Mouse (Mus musculus) adrenal gland, adult 2 months (tissue): Measurements from ENCODE around the gene Fkbp6. TPM values are rescaled to one million over a fixed set of nuclear protein-coding genes. Genes with fewer than 3 reads are reported as not detected.

Source experiments
- microRNA-seq, 2 experiments: library from miRNA; unstranded; fragments of <30 nt; microRNA quantifications; one replicate each; pipeline ENCODE4 v1.2.0; 2021
- polyA plus RNA-seq: library from polyadenylated mRNA; depleted of rRNA; stranded (reverse); fragments of >200 nt; gene quantifications from 2 replicates; pipeline ENCODE4 v1.2.3, GENCODE M21; 2012; rRNA removed
- total RNA-seq, 2 experiments: library from RNA; stranded (reverse); gene quantifications; 2 replicates each; pipeline ENCODE4 v1.2.3; 2021

The Fkbp6 gene
- total and polyA plus RNA-seq, 3 experiments = not detected

Small RNA genes lying within 50 kb of the gene (microRNA-seq; reads per million reads assigned to microRNA genes)
- 0.41 to 0.66 reads per million in 2 experiments for gene Mir7033

Other genes with a start within 250 kb of the Fkbp6 start
- 10 to 100 TPM; 22.7 to 35.9 TPM for gene Tbl2, start 200.4 kb downstream of the Fkbp6 start, total RNA-seq
- gene Tbl2, start 200.4 kb downstream of the Fkbp6 start, polyA plus RNA-seq = 8.7 and 9.2 TPM in 2 replicates
- gene Bcl7b, start 181.8 kb downstream of the Fkbp6 start, total RNA-seq = 10 to 100 TPM; 77.9 to 95.3 TPM
- gene Bcl7b, start 181.8 kb downstream of the Fkbp6 start, polyA plus RNA-seq = 52.4 and 79.9 TPM in 2 replicates
- gene Baz1b, start 162.8 kb downstream of the Fkbp6 start, total RNA-seq = 10 to 100 TPM; 70.8 to 78.3 TPM
- gene Baz1b, start 162.8 kb downstream of the Fkbp6 start, polyA plus RNA-seq = 26.8 and 30.8 TPM in 2 replicates
- 10 to 100 TPM in 1 of 2 experiments, 1 to 10 TPM in 1; 2.0 to 10.6 TPM for gene Fzd9, start 98.8 kb downstream of the Fkbp6 start, total RNA-seq
- gene Fzd9, start 98.8 kb downstream of the Fkbp6 start, polyA plus RNA-seq = 9.6 and 14.0 TPM in 2 replicates
- gene Trim50, start 3.3 kb upstream of the Fkbp6 start, total RNA-seq = not detected
- 0.09 TPM in 1 of 2 replicates, not detected in the other for gene Trim50, start 3.3 kb upstream of the Fkbp6 start, polyA plus RNA-seq
- 10 to 100 TPM; 16.8 to 23.0 TPM for gene Nsun5, start 19.9 kb upstream of the Fkbp6 start, total RNA-seq
- 34.1 and 35.0 TPM in 2 replicates for gene Nsun5, start 19.9 kb upstream of the Fkbp6 start, polyA plus RNA-seq
- 10 to 100 TPM; 18.7 to 23.3 TPM for gene Pom121, start 44.5 kb upstream of the Fkbp6 start, total RNA-seq
- gene Pom121, start 44.5 kb upstream of the Fkbp6 start, polyA plus RNA-seq = 32.7 and 36.3 TPM in 2 replicates
- 10 to 100 TPM; 17.2 to 26.7 TPM for gene Hip1, start 195.1 kb upstream of the Fkbp6 start, total RNA-seq
- gene Hip1, start 195.1 kb upstream of the Fkbp6 start, polyA plus RNA-seq = 19.4 and 20.5 TPM in 2 replicates
- not detected for gene Ccl26, start 213.5 kb upstream of the Fkbp6 start, total RNA-seq
- gene Ccl26, start 213.5 kb upstream of the Fkbp6 start, polyA plus RNA-seq = not detected in 2 replicates
- 1 to 10 TPM; 1.9 to 2.0 TPM for gene Ccl24, start 223.0 kb upstream of the Fkbp6 start, total RNA-seq
- gene Ccl24, start 223.0 kb upstream of the Fkbp6 start, polyA plus RNA-seq = 0.88 and 2.0 TPM in 2 replicates